Comparison of ENCODE assay signal across 22 mouse cellular contexts in genomic region chr11:9210707-9211106, GRCm38 (mm10). TPM values are rescaled to one million over a fixed set of nuclear protein-coding genes. Genes with fewer than 3 reads are reported as not detected.
"Had no signal": no experiment of that assay in that cellular context is flagged by ENCODE, and none has a peak within 500 bp of the region (broad histone marks: within the 10 kb centered on the region; RNA-seq: fewer than 3 reads in every experiment).

No protein-coding gene starts in this region.

- H3K4me2 ChIP-seq: liver, embryonic 15.5 days; lung, embryonic 15.5 days; midbrain, embryonic 11.5 days; neural tube, embryonic 13.5 days; neural tube, embryonic 15.5 days; stomach, embryonic 15.5 days had no signal

- DNase-seq: liver, postnatal 0 days; lung, adult 2 months; lung, postnatal 14 days; lung, postnatal 36 days; midbrain, embryonic 14.5 days; right cerebral cortex, adult 18-20 months; thymus, adult 2 months; thymus, postnatal 25 days; thymus, postnatal 4 days had no signal

- H3K4me3 ChIP-seq: liver, embryonic 15.5 days; lung, embryonic 15.5 days; megakaryocyte, embryonic 14.5 days; myocyte; neural tube, embryonic 13.5 days; neural tube, embryonic 15.5 days; stomach, embryonic 15.5 days had no signal

- H3K36me3 ChIP-seq: liver, embryonic 15.5 days; lung, embryonic 15.5 days; neural tube, embryonic 13.5 days; neural tube, embryonic 15.5 days; stomach, embryonic 15.5 days had no signal

- H3K9ac ChIP-seq: liver, embryonic 15.5 days; liver, postnatal 0 days; lung, embryonic 15.5 days; neural tube, embryonic 13.5 days; neural tube, embryonic 15.5 days; stomach, embryonic 15.5 days had no signal

- H3K4me1 ChIP-seq: liver, embryonic 15.5 days; lung, embryonic 15.5 days; megakaryocyte, embryonic 14.5 days; neural tube, embryonic 13.5 days; neural tube, embryonic 15.5 days; stomach, embryonic 15.5 days had no signal

- H3K9me3 ChIP-seq: liver, embryonic 15.5 days; lung, embryonic 15.5 days; megakaryocyte, embryonic 14.5 days; neural tube, embryonic 13.5 days; neural tube, embryonic 15.5 days; stomach, embryonic 15.5 days had no signal

- ATAC-seq: liver, postnatal 0 days; lung, postnatal 0 days; midbrain, embryonic 16.5 days had no signal

- H3K27me3 ChIP-seq: liver, embryonic 15.5 days; lung, embryonic 15.5 days; megakaryocyte, embryonic 14.5 days; neural tube, embryonic 13.5 days; neural tube, embryonic 15.5 days; stomach, embryonic 15.5 days had no signal

- H3K27ac ChIP-seq: liver, embryonic 15.5 days; lung, embryonic 15.5 days; macrophage; neural tube, embryonic 13.5 days; neural tube, embryonic 15.5 days; stomach, embryonic 15.5 days; stomach, postnatal 0 days had no signal

RNA-seq across cellular contexts. Expression of gene Abca13, which starts 19.0 kb away (rescaled TPM):
- polyA plus RNA-seq: neural tube, embryonic 11.5 days; neural tube, embryonic 13.5 days had no signal
